Mouse (Mus musculus) MEL (cell line): ENCODE results near the gene Socs7.

ENCODE experiments used
- CTCF ChIP-seq, 3 experiments: IDR thresholded peaks in 2 of 3; conservative IDR thresholded peaks in 1 of 3; 2 replicates each; pipeline ENCODE4 v1.5.1; 2011 to 2012; ENCODE audit warnings: low read length in 3 of 3, low read depth in 2 of 3, mild to moderate bottlenecking in 2 of 3, improper control_type of control experiment in 1 of 3, inconsistent platforms in 1 of 3, mixed read lengths in 1 of 3, moderate library complexity in 1 of 3; ENCODE audit not compliant: control insufficient read depth in 1 of 3, insufficient read depth in 1 of 3, poor library complexity in 1 of 3, severe bottlenecking in 1 of 3
- E2F4 ChIP-seq: IDR thresholded peaks from 2 replicates; pipeline ENCODE4 v1.6.1; 2011; ENCODE audit warnings: low read depth, low read length, improper control_type of control experiment, borderline replicate concordance
- ELF1 ChIP-seq: IDR thresholded peaks from 2 replicates; pipeline ENCODE4 v1.6.1; 2014; ENCODE audit warnings: low read depth, mild to moderate bottlenecking, inconsistent platforms, low read length, improper control_type of control experiment, moderate library complexity
- EP300 ChIP-seq, 2 experiments: IDR thresholded peaks; 2 replicates each; pipeline ENCODE4 v1.6.1; 2011; ENCODE audit warnings: improper control_type of control experiment in 2 of 2, low read length in 2 of 2, low read depth in 1 of 2, mild to moderate bottlenecking in 1 of 2
- HCFC1 ChIP-seq: IDR thresholded peaks from 2 replicates; pipeline ENCODE4 v1.6.1; 2012; ENCODE audit warnings: low read depth, mild to moderate bottlenecking, inconsistent platforms, low read length, improper control_type of control experiment, moderate library complexity
- KAT2A ChIP-seq: conservative IDR thresholded peaks from 2 replicates; pipeline ENCODE4 v1.6.1; 2012; ENCODE audit warnings: low read depth, low read length, improper control_type of control experiment, inconsistent platforms
- MAFK ChIP-seq: IDR thresholded peaks from 2 replicates; pipeline ENCODE4 v1.6.1; 2011; ENCODE audit warnings: low read depth, mild to moderate bottlenecking, low read length, improper control_type of control experiment, borderline replicate concordance
- NELFE ChIP-seq: IDR thresholded peaks from 2 replicates; pipeline ENCODE4 v1.6.1; 2011; ENCODE audit warnings: low read depth, low read length, improper control_type of control experiment
- POLR2A ChIP-seq, 2 experiments: IDR thresholded peaks; 2 replicates each; pipeline ENCODE4 v1.6.1; 2011 to 2012; ENCODE audit warnings: low read length in 2 of 2, mild to moderate bottlenecking in 2 of 2, control low read depth in 1 of 2, improper control_type of control experiment in 1 of 2, low read depth in 1 of 2, moderate library complexity in 1 of 2; ENCODE audit not compliant: control insufficient read depth in 1 of 2, insufficient read depth in 1 of 2, poor library complexity in 1 of 2
- USF1 ChIP-seq: IDR thresholded peaks from 2 replicates; pipeline ENCODE4 v1.6.1; 2014; ENCODE audit warnings: low read depth, mild to moderate bottlenecking, inconsistent platforms, low read length, improper control_type of control experiment, moderate library complexity
- USF2 ChIP-seq, 2 experiments: IDR thresholded peaks; 2 replicates each; pipeline ENCODE4 v1.6.1; 2011 to 2012; ENCODE audit warnings: improper control_type of control experiment in 2 of 2, low read length in 2 of 2, borderline replicate concordance in 1 of 2, inconsistent platforms in 1 of 2, low read depth in 1 of 2, mild to moderate bottlenecking in 1 of 2; ENCODE audit not compliant: insufficient read depth in 1 of 2

- no peak for TF ChIP-seq CTCF (IDR thresholded peaks at IDR 0.05 in 2 of 3, conservative IDR thresholded peaks at IDR 0.05 in 1 of 3; ENCODE audit: control insufficient read depth in 1 of 3, insufficient read depth in 1 of 3, low read depth in 2 of 3, low read length in 3 of 3, poor library complexity in 1 of 3, severe bottlenecking in 1 of 3)
- TF ChIP-seq POLR2A (IDR thresholded peaks at IDR 0.05; ENCODE audit: control insufficient read depth in 1 of 2, insufficient read depth in 1 of 2, low read depth in 1 of 2, low read length in 2 of 2, poor library complexity in 1 of 2) = no peak
- no peak for TF ChIP-seq MAFK
- no peak for TF ChIP-seq E2F4
- no peak for TF ChIP-seq KAT2A
- TF ChIP-seq EP300 (IDR thresholded peaks at IDR 0.05; ENCODE audit: low read depth in 1 of 2, low read length in 2 of 2) = no peak
- no peak for TF ChIP-seq HCFC1
- no peak for TF ChIP-seq USF2 (IDR thresholded peaks at IDR 0.05; ENCODE audit: borderline replicate concordance in 1 of 2, insufficient read depth in 1 of 2, low read depth in 1 of 2, low read length in 2 of 2)
- TF ChIP-seq ELF1 = no peak
- TF ChIP-seq NELFE = no peak
- TF ChIP-seq USF1 = no peak
Observed at GRCm38 (mm10) chr11:97428726-97429077, 66.4 kb downstream of the Socs7 start.
